Mouse (Mus musculus) kidney, postnatal 0 days (tissue): ENCODE data around the gene Uvrag. TPM values are rescaled to one million over a fixed set of nuclear protein-coding genes. Genes with fewer than 3 reads are reported as not detected.

Source experiments
- ATAC-seq: fragments of 200-750 bp; cut with Nextera tagmentation; replicated peaks from 2 replicates; pipeline ENCODE4 v1.8.0; 2017; ENCODE audit warnings: low read depth, moderate number of reproducible peaks, moderate TSS enrichment, moderate library complexity; ENCODE audit not compliant: low FRiP score
- DNase-seq: peaks from one replicate; pipeline ENCODE4 v3.0.0-alpha.2; 2016; ENCODE audit warnings: low spot score
- H3K27ac ChIP-seq: fragments of 300-500 bp; sonication (generic); 2 replicates; pipeline ENCODE4 v1.5.1; 2014; ENCODE audit warnings: mild to moderate bottlenecking
- H3K27me3 ChIP-seq: fragments of 300-500 bp; sonication (generic); 2 replicates; pipeline ENCODE4 v1.6.1; 2014; ENCODE audit warnings: low read length, mixed read lengths; ENCODE audit not compliant: insufficient read depth
- H3K36me3 ChIP-seq: fragments of 300-500 bp; sonication (generic); 2 replicates; pipeline ENCODE4 v1.6.1; 2014; ENCODE audit warnings: low read length, mixed read lengths; ENCODE audit not compliant: insufficient read depth
- H3K4me1 ChIP-seq: fragments of 300-500 bp; sonication (generic); replicated peaks from 2 replicates; pipeline ENCODE4 v1.6.1; 2014; ENCODE audit warnings: antibody characterized with exemption, low read length, mixed read lengths; ENCODE audit not compliant: insufficient read depth
- H3K4me2 ChIP-seq: fragments of 300-500 bp; sonication (generic); 2 replicates; pipeline ENCODE4 v1.6.1; 2014; ENCODE audit warnings: mild to moderate bottlenecking, low read length, moderate library complexity, mixed read lengths
- H3K4me3 ChIP-seq: fragments of 300-500 bp; sonication (generic); replicated peaks from 2 replicates; pipeline ENCODE4 v1.5.1; 2014; ENCODE audit warnings: low read depth, low read length
- H3K9ac ChIP-seq: fragments of 300-500 bp; sonication (generic); 2 replicates; pipeline ENCODE4 v1.6.1; 2014; ENCODE audit warnings: low read depth, low read length
- H3K9me3 ChIP-seq: fragments of 300-500 bp; sonication (generic); replicated peaks from 2 replicates; pipeline ENCODE4 v1.6.1; 2016; ENCODE audit warnings: low read length, inconsistent platforms, mixed read lengths
- CTCF ChIP-seq: IDR thresholded peaks from 2 replicates; pipeline ENCODE4 v1.5.1; 2016; ENCODE audit warnings: antibody characterized with exemption, low read depth, mild to moderate bottlenecking, moderate library complexity
- WGBS: fragments of 180-500 bp; shearing (Covaris S2); extraction: QIAGEN DNeasy Blood & Tissue Kit; methylation state at CpG from one replicate; pipeline ENCODE4 v1.1.7; 2014; 5-methylcytosine and 5-hydroxymethylcytosine counted together
- polyA plus RNA-seq: library from polyadenylated mRNA; unstranded; fragments of >200 nt; fragmentation: Nextera tagmentation; extraction: Ambion mirVana; gene quantifications from 2 replicates; pipeline ENCODE4 v1.2.1, GENCODE M21; 2015

Gene Uvrag
- polyA plus RNA-seq, 1 experiment from 2014 or later, result 19.0 TPM

- H3K27ac ChIP-seq, result no peak overlapping the region
- H3K4me3 ChIP-seq, result no peak overlapping the region
- TF ChIP-seq CTCF, result no peak
- H3K9me3 ChIP-seq, result no peaks in the 10 kb centered on the region
- H3K36me3 ChIP-seq, result no peaks in the 10 kb centered on the region
- 57% methylated on average over 3 of the region's 3 CpGs for WGBS
- H3K27me3 ChIP-seq, result no peaks in the 10 kb centered on the region
- ATAC-seq (no peak), DNase-seq (no peak)
- H3K4me1 ChIP-seq, result no peaks in the 10 kb centered on the region
- H3K9ac ChIP-seq, result no peak overlapping the region
- no peak overlapping the region for H3K4me2 ChIP-seq
Measured at GRCm38 (mm10) chr7:98944986-98945385, 196.0 kb downstream of the Uvrag start.

DNA sequence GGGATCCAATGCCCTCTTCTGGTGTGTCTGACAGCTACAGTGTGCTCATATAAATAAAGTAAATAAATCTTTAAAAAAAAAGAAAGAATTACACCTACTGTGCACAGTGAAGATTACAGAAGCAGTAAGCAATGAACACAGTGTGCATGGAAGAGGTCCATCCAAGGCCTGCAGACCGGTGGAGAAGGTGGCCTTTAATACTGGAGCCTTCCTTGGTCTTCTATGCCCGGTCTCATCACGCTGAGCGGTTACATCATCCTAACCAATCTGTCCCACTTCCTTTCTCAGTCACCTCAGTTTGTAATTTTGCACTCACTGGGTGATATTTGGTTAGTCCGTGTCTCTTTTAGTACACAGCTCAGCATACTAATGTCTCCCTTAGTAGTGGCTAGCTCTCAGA is 197.3 kb downstream of the Uvrag start:
- DNase-seq (no peak), ATAC-seq (no peak)
- no peak overlapping the region for H3K4me2 ChIP-seq

GRCm38 (mm10) chr7:98942746-98943145 is 198.2 kb downstream of the Uvrag start:
- H3K9ac ChIP-seq, result no peak overlapping the region
- no peak overlapping the region for H3K4me2 ChIP-seq
- ATAC-seq (no peak), DNase-seq (no peak)
- no peaks in the 10 kb centered on the region for H3K36me3 ChIP-seq
- no peak overlapping the region for H3K4me3 ChIP-seq
- H3K27me3 ChIP-seq, result no peaks in the 10 kb centered on the region
- no peaks in the 10 kb centered on the region for H3K9me3 ChIP-seq
- 64% methylated on average over 6 of the region's 6 CpGs for whole genome bisulfite sequencing
- no peak overlapping the region for H3K27ac ChIP-seq
- no peak for TF ChIP-seq CTCF
- no peaks in the 10 kb centered on the region for H3K4me1 ChIP-seq

More for the DNA sequence above, 197.3 kb downstream of the Uvrag start:
- no peak overlapping the region for H3K27ac ChIP-seq
- 97% methylated on average over 5 of the region's 5 CpGs for WGBS
- TF ChIP-seq CTCF, result no peak
- H3K4me1 ChIP-seq, result no peaks in the 10 kb centered on the region
- H3K9me3 ChIP-seq, result no peaks in the 10 kb centered on the region
- no peaks in the 10 kb centered on the region for H3K27me3 ChIP-seq
- H3K4me3 ChIP-seq, result no peak overlapping the region
- H3K36me3 ChIP-seq, result no peaks in the 10 kb centered on the region
- no peak overlapping the region for H3K9ac ChIP-seq

GRCm38 (mm10) chr7:98939194-98939593 is 201.7 kb downstream of the Uvrag start:
- Histone ChIP-seq H3K36me3 (no peaks in the 10 kb centered on the region), H3K27ac (no peak overlapping the region), H3K4me3 (no peak overlapping the region), H3K4me1 (no peaks in the 10 kb centered on the region), H3K27me3 (no peaks in the 10 kb centered on the region), H3K9me3 (no peaks in the 10 kb centered on the region), H3K9ac (no peak overlapping the region), H3K4me2 (no peak overlapping the region)
- TF ChIP-seq CTCF, result no peak
- 69% methylated on average over 6 of the region's 6 CpGs for WGBS
- DNase-seq, result peak; percentile 75
- ATAC-seq, result no peak

- Histone ChIP-seq H3K9me3 (no peaks in the 10 kb centered on the region), H3K4me3 (no peak overlapping the region), H3K27me3 (no peaks in the 10 kb centered on the region), H3K4me2 (no peak overlapping the region), H3K27ac (no peak overlapping the region), H3K36me3 (no peaks in the 10 kb centered on the region), H3K9ac (no peak overlapping the region), H3K4me1 (no peaks in the 10 kb centered on the region)
- 82% methylated on average over 7 of the region's 7 CpGs for WGBS
- DNase-seq (no peak), ATAC-seq (no peak)
- no peak for TF ChIP-seq CTCF
Measured at GRCm38 (mm10) chr7:98938621-98939020, 202.3 kb downstream of the Uvrag start.

- Histone ChIP-seq H3K27me3 (no peaks in the 10 kb centered on the region), H3K4me2 (no peak overlapping the region), H3K27ac (no peak overlapping the region), H3K9ac (no peak overlapping the region), H3K36me3 (no peaks in the 10 kb centered on the region), H3K9me3 (no peaks in the 10 kb centered on the region), H3K4me1 (no peaks in the 10 kb centered on the region), H3K4me3 (no peak overlapping the region)
- DNase-seq (no peak), ATAC-seq (no peak)
- no peak for TF ChIP-seq CTCF
- WGBS, result 51% methylated on average over 20 of the region's 20 CpGs
Measured at GRCm38 (mm10) chr7:98937079-98937813, 203.7 kb downstream of the Uvrag start.

- H3K27me3 ChIP-seq, result no peaks in the 10 kb centered on the region
Measured at GRCm38 (mm10) chr7:98935757-98936156, 205.2 kb downstream of the Uvrag start.

More at GRCm38 (mm10) chr7:98935757-98936156, 205.2 kb downstream of the Uvrag start:
- Histone ChIP-seq H3K9ac (no peak overlapping the region), H3K27ac (no peak overlapping the region), H3K4me3 (no peak overlapping the region), H3K4me1 (no peaks in the 10 kb centered on the region), H3K36me3 (no peaks in the 10 kb centered on the region), H3K9me3 (no peaks in the 10 kb centered on the region), H3K4me2 (no peak overlapping the region)
- 66% methylated on average over 6 of the region's 6 CpGs for WGBS
- DNase-seq, result no peak
- TF ChIP-seq CTCF, result no peak
- ATAC-seq, result no peak
